Mouse (Mus musculus): Measurements from ENCODE around the gene Npr2.

- TF ChIP-seq CTCF (conservative IDR thresholded peaks at IDR 0.05; ENCODE audit: low read length), result no peak
- TF ChIP-seq NANOG (IDR thresholded peaks at IDR 0.05; ENCODE audit: borderline replicate concordance, low read length), result no peak
Measured at GRCm38 (mm10) chr4:43598200-43598599, 33.5 kb upstream of the Npr2 start.

Data from E14TG2a.4 (cell line).